Mouse (Mus musculus) adrenal gland, postnatal 25 days (tissue): Measurements from ENCODE around the gene Ppcs. TPM values are rescaled to one million over a fixed set of nuclear protein-coding genes. Genes with fewer than 3 reads are reported as not detected.

ENCODE experiments used
- DNase-seq: peaks from one replicate; pipeline ENCODE4 v3.0.0; 2021; ENCODE audit warnings: mixed read lengths
- long read RNA-seq: library from polyadenylated mRNA; stranded (forward); transcript quantifications from one replicate; pipeline ENCODE4 v2.0.0, GENCODE M21; 2021
- total RNA-seq: library from RNA; stranded (reverse); gene quantifications from 2 replicates; pipeline ENCODE4 v1.2.3, GENCODE M21; 2021

The Ppcs gene
- 45.9 and 48.6 TPM in 2 replicates for total RNA-seq
- long read RNA-seq, transcript Ppcs-201 (3 exons, 1,443 nt): major isoform, 86 of 99 reads
- long read RNA-seq, partial matches to known transcripts: 0 of 99 reads
- long read RNA-seq, other reads (novel, unspliced or antisense): 5 of 99 reads

DNA sequence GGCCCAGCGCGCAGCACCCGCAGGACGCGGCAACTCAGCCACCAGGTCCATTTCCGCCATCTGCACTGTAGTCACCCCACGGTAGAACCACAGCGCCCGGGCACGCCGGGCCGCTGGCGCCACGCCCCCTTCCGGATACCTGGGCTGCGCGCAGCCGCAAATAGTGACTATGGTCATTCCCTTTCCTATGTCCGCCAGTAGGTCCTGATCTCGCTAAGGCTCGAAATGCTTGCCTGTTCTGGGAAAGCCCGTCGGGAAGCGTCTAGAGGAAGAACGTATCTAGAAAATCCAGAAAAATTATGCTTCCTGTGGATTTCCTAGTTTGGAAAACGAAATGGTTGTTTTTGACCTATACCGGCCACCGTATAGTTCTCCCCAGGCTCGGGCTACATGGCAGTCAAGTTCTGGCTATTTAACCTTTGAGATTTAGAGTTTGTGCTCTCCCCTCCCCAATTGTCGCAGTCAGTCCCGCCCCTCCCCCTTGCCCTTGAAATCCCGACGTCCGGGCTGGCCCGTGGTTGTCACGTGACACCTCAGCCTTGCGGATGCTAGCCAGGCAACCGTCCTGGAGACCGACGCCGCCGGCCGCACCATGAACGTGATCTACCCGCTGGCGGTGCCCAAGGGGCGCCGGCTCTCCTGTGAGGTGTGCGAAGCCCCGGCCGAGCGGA lies at the start of gene Ppcs, which contains the start of gene Zmynd12:
Gene Ppcs (minus strand): TSS at position 127 of the 671 bp plus-strand sequence.
Gene Zmynd12 (plus strand): TSS at position 521 of the 671 bp plus-strand sequence.
- peak; percentile 94 for DNase-seq

DNA sequence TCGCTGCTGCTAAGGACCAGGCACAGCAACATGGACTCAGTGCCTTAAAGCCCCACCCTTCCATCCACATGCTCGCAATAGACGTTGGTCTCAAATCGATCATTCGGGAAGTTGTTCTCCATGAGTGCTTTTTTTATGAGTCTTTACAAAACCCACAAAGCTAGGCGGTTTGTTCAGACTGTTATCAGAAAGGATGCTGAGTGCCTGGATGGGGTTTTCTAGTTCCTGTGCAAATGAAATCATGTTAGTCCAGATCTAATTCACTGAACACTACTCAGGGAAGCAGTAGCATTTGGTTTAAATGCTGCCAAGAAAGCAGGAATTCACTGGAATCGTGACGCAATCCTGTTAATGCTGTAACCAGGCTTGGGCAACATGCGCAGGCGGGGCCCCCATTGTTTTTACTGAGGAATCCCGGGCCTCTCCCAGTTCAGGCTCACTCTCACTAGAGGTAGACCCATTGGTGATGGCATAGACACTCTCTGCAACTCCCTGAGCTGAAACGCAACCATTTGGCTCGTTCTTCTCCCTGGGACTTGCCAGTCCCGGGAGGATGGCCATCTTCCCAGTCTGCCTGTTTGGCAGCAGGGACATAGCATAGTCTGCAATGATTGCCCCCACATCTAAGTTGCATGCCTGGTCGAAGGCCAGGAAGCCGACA lies 45.6 kb upstream of the Ppcs start:
- no peak for DNase-seq

DNA sequence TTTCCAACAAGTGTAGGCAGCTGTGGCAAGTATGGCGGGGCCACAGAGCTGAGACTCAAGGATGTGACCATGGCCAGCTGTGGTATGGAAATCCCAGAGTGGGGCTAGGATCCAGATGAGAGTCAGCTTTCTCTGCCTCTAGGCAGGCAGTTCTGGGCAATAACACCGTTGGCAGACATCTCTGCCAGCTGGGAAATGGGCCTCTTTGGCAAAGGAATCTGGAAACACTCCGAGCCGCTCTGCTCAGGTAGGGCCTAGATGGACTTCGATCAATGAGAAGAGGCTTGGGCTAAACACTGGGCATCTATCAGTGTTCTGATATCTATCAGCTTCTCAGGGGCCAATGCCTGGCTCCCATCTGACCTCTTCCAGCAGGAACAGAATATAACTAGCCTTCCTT lies 43.6 kb upstream of the Ppcs start:
- DNase-seq: no peak

DNA sequence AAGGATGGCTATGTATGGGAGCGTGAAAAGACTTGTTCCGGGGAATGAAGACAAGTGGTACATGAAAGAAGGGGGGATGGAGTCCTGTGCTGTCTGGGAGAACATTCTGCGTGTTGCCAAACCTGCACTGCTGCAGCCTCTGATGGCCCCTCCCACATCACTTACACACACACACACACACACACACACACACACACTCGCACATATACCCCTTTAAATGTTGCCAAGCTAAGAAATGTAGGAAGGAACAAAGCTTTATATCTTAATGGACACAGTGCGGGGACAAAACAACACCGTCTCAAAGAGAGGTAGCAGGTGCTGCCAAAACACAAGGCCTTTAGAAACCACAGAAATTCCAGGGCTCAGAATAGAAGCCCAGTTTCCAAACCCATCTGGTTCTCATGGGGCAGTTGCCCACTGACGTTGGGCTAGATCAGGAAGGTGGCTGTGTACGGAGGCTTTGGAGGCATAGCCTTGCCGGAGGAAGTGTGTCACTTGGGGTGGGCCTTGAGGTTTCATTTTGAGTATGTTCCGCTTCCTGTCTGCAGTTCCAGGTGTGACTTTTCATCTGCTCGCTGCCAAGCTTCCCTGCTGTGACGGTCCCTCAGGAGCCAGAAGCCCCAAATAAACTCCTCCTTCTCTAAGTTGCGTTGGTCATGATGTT lies 41.7 kb upstream of the Ppcs start:
- DNase-seq: no peak

DNA sequence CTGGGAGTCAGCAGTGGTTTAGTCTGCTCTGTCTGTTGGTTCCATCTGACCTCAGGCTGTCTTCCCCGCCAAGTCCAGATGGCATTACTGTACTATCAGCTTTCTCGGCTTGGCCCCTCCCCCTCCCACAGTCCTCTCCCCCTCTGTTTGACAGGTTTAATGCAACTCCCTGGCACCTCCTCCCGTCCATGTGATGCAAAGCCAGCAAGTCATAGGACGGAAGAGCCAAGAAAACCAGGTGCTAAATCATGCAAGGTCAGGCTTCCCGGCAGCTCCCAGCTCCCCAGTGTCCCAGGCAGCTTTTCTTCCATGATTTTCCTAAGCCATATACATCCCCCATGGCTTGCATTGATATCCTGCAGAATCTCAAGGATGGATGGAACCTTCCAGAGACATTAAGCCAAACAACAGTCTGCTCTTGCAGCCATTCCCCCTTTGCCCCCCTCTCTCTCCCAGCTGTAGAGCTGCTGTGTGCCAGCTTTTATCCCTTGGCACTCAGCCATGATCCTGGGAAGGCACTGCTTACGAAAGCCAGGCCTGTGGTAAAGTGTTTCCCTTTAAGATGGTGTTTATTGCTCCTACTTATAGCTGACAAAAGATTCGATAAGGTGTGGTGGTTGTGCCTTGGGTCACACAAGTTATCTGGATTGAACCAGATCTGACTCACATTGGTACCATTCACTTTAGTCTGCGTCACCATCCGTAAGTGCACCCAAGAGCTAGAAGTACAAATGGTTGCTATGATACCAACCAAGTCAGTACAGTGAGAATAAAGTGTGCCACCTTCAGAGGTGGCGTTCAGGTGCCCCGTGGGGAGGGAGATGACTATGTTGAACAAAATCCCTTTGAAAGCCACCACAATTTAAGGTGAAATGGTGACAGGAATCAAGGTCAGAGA lies 40.9 kb upstream of the Ppcs start:
- DNase-seq: peak; percentile 45

DNA sequence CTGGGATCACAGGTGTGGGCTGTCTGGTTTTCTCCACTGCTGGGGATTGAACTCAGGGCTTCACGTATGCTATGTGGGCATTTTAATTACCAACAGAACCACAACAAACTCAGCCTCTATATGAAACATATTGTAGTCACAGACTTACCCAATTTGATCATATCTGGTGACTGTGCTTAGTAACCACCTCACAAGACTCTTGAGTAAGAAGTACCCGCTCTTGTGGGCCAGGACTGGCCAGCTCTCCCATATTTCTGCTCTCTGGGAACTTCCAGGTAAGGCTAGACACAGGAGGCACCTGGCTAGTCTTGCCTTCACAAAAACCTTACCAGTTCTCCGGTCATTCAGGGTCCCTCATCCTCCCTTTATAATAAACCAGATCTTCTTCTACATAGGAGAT lies 40.2 kb upstream of the Ppcs start:
- no peak for DNase-seq

DNA sequence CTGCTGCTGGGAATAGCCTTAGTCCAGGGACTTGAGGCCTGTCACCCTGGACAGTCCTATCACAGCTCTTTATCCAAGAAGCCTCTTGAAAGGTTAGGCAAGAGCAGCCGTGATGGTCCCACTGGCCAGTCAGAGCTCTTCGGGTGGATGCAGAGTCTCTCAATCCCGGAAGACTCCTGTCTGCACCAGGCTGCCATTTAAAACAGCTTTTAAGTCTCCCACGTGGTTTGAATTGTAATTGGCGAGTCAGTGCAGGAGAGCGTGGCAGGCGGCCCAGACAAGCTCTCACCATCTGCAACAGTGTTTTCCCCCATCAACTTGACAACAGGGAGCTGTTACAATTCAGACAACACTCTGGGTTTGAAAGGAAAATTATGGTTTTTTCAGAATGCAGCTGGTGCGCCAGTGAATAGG lies 38.5 kb upstream of the Ppcs start:
- no peak for DNase-seq

DNA sequence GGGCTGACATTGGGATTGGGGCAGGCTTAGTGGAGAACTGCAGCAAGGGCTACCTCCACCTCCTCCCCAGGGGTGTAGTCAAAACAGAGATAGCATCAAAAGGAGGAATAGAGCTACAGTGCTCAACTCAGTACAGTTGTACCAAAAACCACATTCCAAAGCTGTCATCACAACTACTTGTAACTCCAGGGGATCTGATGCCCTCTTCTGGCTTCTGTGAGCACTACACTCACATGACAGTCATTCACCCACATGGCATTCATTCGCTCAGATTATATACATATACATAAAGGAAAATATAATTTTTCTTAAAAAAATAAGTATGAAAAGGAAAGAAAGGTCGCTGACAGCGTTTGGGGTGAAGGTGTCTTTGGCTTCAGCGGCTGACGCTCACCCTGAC lies 38.1 kb upstream of the Ppcs start:
- no peak for DNase-seq

DNA sequence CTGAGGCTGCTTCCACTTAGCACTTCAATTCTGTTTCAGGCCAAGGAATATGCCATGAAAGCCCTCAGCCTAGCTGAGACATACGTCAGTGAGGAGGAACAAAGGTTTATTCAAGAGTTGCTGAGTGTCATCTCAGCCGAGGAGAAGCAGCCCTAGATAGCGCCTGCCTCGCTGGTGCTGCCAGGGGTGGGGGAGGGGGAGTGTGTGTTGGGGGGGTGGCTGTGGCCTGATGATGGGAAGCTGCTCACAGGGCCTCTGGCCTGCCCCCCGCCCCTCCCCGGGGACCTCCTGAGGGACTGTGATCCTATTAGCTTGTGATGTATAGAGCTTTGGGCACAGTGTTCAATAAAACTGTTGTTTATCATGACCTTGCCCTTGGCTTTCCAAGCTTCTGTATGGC lies 31.3 kb upstream of the Ppcs start:
- no peak for DNase-seq

DNA sequence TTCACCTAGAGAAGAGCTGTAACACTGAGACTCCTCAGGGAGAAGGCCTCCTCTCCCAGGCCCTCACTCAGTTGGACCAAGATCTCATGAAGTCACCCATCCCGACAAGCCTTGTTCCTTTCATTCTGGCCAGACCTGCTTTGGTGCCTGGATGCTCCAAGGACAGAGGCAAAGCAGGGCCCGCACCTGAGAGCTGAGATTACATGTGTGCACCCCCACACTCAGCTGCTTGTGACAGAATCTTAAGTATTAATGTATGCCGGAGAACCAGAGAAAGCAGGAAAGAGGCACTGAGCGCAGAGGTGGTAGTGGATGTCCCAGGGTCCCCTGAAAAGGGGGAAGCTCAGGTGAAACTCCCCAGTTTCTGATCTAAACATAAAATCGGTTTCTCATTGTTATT lies 30.9 kb upstream of the Ppcs start:
- no peak for DNase-seq

DNA sequence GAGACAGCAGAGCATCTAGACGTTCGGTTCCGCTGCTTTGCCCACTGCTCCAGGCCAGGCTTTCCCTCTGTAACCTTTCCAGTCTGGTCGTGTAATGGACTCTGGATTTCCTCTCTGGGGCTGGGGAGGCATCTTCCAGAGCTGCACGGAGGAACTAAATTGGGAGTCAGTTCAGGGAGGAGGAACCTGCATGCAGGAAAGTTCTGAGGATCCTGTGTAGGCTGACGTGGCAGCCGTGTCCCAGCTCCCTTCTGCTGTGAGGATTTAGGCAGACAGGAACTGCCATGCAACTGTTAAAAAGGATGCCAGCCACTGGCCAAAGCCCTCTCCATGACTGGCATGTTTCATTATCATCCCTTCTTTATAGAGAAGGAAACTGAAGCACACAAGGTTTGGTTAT lies 28.2 kb upstream of the Ppcs start:
- DNase-seq: no peak

DNA sequence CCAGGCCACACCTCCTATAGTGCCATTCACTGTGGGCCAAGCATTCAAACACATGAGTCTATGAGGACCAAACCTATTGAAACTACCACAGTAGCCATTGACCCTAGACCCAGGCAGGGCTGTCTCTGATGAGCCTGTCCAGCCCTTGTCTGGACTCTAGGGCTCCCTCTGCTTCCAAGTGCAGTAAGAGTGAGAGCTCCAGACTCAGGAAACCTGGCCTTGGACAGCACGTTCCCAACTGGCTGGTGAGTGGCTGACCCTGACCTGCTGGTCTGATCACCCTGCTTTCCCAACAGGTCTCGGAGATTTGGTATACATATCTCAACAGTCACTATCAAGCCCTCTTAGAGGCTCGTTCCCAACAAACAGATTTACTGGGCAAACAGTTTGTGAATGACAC lies 25.6 kb upstream of the Ppcs start:
- no peak for DNase-seq

DNA sequence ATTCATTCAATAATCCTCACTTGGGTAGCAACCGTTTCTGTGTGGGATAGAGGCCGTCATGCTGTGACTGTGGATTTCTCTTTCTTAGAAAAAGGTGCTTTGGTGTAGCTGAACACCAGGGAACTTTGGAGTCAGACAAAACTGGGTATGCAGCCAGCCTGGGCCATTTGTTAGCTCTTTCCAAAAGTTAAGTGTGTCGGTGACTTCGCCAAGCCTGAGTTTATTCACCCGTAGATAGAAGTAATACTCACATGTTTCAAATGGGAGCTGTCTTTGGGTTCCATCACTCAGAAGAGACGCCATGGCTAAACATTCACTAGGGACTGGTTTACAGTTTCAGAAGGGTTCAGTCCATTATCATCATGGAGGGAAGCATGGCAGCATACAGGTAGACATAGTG lies 25.0 kb upstream of the Ppcs start:
- no peak for DNase-seq

DNA sequence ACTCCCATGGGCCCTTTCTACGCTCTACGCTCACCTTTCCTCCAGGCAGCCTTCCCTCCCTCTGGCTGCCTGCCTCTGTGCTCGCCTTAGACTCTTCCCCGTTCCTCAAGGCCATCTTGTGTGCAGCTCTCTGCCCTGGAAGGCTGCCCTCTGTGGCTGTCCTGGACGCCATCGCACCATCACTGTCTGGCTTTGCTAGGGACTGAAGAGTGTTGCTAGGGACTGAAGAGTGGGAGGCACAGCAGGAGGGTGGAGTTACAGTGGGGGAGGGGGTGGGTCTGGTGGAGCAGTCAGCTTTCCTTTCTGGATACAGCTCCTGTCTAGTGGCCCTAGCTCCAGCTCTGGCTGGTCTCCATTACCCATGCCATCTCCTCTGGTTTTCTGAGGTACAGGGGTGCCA lies 20.3 kb upstream of the Ppcs start:
- DNase-seq: peak; percentile 37

DNA sequence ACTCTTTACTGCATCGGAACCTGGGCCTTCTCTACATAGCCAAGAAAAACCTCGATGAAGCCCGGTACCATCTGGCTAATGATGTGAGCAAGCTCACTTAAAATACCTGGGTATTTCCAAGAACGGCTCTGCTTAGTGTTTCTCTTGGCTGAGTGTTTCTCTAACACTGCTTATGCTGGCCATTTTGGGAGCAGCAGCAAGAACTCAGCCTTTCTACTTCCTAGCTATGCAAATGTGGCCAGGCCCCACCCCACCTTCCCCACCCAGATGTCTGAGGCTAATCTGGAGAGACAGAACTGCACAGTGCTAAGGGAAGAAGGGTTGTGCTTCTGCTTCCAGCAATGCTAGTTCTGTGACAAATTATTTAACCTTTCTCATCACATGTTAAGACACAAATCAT lies 19.6 kb upstream of the Ppcs start:
- no peak for DNase-seq

DNA sequence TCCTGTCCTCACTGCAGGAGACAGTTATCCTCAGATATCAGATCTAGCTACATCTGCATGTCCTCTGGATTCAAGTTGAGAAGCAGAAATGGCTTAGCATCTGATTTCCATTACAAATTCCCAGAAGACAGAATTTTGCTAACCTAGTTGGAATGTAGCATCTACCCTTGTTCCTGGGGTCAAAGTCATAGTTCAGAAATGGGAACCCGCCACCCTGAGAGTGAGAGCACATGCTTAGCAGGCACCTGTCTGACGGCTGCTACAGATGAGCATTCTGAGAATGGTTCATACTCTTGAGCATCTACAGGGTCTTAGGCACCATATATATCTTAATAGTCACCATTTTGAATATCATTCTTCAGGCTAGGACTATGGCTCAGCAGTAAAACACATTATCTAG lies 15.7 kb upstream of the Ppcs start:
- DNase-seq: no peak

DNA sequence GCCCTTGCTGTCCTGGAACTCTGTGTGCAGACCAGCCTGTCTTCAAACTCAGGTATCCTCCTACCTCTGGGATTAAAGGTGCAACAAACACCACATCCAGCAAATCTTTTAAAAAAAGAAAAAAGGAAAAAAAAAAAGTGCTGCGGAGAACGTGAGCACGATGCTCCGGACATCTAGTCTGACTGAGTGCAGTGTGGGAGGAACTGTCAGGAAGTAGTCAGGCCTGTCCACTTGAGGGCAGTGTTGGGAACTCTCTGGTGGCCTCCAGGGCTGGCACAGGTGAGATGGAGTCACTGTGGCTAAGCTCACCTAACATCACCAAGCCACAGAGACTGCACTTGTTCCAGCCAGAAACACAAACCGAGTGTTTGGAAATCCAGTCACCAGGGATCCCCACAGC lies 8.5 kb upstream of the Ppcs start:
- peak; percentile 62 for DNase-seq

DNA sequence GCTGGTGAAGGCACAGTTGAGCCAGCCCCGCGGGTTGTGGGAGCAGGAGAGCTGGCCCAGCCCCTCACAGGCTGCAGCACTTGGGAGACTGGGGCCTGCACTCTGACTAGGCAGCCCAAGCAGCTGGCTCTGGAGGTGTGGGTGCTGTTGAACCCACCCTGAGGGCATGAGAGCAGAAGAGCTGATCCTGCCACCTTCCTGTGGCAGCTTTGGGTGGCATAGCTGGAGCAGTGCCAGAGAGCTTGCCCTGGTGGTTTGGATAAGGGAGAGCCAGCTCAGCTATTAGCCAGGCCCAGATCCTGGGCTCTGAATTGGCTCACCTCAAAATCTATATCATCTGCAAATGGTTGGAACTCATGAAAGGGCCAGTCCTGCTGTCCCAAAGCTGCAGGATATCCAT lies 5.5 kb upstream of the Ppcs start:
- peak; percentile 51 for DNase-seq

DNA sequence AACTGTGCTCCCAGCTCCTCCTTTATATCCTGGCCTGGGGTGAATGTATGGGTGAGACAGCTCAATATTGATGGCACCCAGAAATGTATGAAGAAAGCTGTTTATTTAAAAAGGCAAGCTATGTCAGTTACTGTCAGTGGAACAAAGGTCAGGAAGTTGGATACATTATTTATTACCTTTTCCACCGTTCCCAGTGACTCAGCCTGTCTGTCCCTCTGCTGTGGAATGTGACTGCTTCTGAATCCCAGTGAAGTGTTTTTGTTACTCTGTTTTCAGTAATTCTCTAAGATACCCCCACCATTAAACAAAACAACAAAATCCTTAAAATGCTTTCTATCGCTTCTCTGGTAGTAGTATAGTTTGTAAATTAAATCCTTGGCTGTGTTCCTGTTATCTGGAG lies 3.4 kb upstream of the Ppcs start:
- DNase-seq: no peak

DNA sequence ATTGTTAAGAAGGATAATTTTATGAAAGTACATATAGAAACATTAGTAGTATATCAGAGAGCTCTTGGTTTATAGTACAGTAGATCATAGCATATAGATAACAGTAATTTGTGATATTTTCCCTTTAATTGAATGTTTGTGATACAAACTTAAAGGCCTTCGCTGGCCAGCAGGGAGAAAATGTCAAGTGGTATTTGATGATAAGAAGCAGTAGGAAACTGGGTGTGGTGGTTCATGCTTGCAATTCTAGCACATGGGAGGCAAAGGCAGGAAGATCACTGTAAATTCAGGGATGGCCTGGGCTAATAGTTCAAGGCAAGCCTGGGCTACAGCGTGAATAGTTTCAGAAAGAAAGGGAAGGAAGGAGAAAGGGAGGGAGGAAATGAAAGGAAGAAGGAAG lies 2.9 kb upstream of the Ppcs start:
- DNase-seq: no peak

DNA sequence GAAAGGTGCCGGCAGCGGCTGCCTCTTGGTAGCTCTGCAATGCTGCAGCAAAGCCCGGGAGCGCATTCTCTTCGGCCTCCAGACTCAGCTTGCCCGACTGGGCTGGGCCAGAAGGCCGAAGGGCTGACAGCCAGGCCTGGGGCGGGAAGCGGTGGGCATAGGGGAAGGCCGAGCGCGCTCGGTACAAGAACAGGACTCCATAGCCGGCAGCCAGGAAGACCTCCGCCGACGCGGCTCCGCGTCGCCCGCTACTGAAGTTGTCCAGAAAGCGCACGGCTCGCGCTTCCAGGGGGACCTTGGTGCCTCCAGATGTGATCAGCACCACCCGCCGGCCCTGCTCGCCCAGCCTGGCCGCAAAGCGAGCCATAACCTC lies 313 bp downstream of the Ppcs start:
- DNase-seq: peak; percentile 39

DNA sequence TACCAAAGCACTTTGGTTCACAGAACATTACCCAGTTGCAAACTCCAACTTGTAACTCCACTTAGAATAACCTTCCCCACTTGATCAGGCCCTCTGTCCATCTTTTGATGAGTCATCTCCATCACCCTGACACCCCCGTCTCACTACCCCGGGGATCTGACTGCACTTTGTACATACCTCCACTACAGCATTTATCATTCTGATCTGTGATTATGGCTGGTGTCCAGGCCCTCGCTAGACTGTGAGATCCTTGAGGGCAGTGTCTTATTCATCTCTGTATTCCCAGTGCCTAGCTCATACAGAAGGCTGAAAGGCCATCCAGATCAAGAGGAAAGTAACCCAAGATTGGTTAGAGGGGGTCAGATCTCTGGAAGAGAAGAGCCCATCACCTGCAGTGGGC lies 1.0 kb downstream of the Ppcs start:
- no peak for DNase-seq

DNA sequence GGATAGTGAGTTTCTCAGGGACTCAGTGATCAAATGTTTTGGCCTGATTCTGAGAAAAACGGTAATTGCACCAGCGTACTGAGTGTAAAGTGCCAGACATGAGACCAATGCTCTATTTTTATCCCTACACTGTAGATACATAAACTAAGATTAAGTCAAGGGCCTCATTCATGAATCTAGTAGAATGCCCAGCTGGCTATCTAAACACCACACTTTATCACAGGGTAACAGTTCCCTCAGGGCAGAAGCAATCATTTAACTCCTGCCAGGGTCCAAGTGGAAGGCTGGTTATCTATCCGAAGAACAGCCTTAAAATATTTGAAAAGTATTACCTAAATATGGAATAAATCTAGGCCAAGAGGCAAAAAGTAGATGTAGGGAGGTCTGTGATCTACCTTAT lies 4.3 kb downstream of the Ppcs start:
- DNase-seq: no peak
